Mouse (Mus musculus) liver, embryonic 11.5 days (tissue): ENCODE results near the gene 2310022B05Rik. TPM values are rescaled to one million over a fixed set of nuclear protein-coding genes. Genes with fewer than 3 reads are reported as not detected.

Experiments
- ATAC-seq: fragments of 200-750 bp; cut with Nextera tagmentation; replicated peaks from 2 replicates; pipeline ENCODE4 v1.8.0; 2017; ENCODE audit warnings: moderate number of reproducible peaks, mild to moderate bottlenecking, moderate TSS enrichment, moderate library complexity; ENCODE audit not compliant: low FRiP score
- DNase-seq: peaks from one replicate; pipeline ENCODE4 v3.0.0-alpha.2; 2017; ENCODE audit warnings: low spot score
- H3K27ac ChIP-seq: fragments of 300-500 bp; sonication (generic); 2 replicates; pipeline ENCODE4 v1.5.1; 2014; ENCODE audit warnings: mild to moderate bottlenecking, low read depth, low read length, control low read depth
- H3K27me3 ChIP-seq: fragments of 300-500 bp; sonication (generic); replicated peaks from 2 replicates; pipeline ENCODE4 v1.6.1; 2014; ENCODE audit warnings: low read length, mixed read lengths; ENCODE audit not compliant: control insufficient read depth, insufficient read depth
- H3K36me3 ChIP-seq: fragments of 300-500 bp; sonication (generic); 2 replicates; pipeline ENCODE4 v1.6.1; 2014; ENCODE audit warnings: mild to moderate bottlenecking, low read length, moderate library complexity, mixed read lengths; ENCODE audit not compliant: control insufficient read depth, insufficient read depth
- H3K4me1 ChIP-seq: fragments of 300-500 bp; sonication (generic); replicated peaks from 2 replicates; pipeline ENCODE4 v1.6.1; 2014; ENCODE audit warnings: low read length, mixed read lengths; ENCODE audit not compliant: control insufficient read depth, insufficient read depth
- H3K4me2 ChIP-seq: fragments of 300-500 bp; sonication (generic); 2 replicates; pipeline ENCODE4 v1.6.1; 2014; ENCODE audit warnings: mild to moderate bottlenecking, control low read depth, moderate library complexity
- H3K4me3 ChIP-seq: fragments of 300-500 bp; sonication (generic); 2 replicates; pipeline ENCODE4 v1.5.1; 2014; ENCODE audit warnings: low read depth, low read length, control low read depth
- H3K9ac ChIP-seq: fragments of 300-500 bp; sonication (generic); 2 replicates; pipeline ENCODE4 v1.6.1; 2014; ENCODE audit warnings: low read depth, low read length, control low read depth
- H3K9me3 ChIP-seq: fragments of 300-500 bp; sonication (generic); 2 replicates; pipeline ENCODE4 v1.6.1; 2016; ENCODE audit warnings: low read length, inconsistent platforms, mixed read lengths; ENCODE audit not compliant: control insufficient read depth
- WGBS: fragments of 180-500 bp; shearing (Covaris S2); extraction: QIAGEN DNeasy Blood & Tissue Kit; methylation state at CpG from one replicate; pipeline ENCODE4 v1.1.7; 2014; 5-methylcytosine and 5-hydroxymethylcytosine counted together
- polyA plus RNA-seq: library from polyadenylated mRNA; unstranded; fragments of >200 nt; fragmentation: Nextera tagmentation; extraction: Ambion mirVana; gene quantifications from 2 replicates; pipeline ENCODE4 v1.2.1, GENCODE M21; 2014

Gene 2310022B05Rik
- polyA plus RNA-seq, 1 experiment from 2014 or later = 17.5 TPM

GRCm38 (mm10) chr8:124672345-124672744 lies 9.2 kb upstream of the 2310022B05Rik start:
- no peak overlapping the region for H3K4me3 ChIP-seq
- no peak overlapping the region for H3K4me2 ChIP-seq

GRCm38 (mm10) chr8:124668798-124669197 lies 5.6 kb upstream of the 2310022B05Rik start:
- Histone ChIP-seq H3K4me3 (no peak overlapping the region), H3K27me3 (no peaks in the 10 kb centered on the region), H3K9me3 (no peaks in the 10 kb centered on the region), H3K9ac (no peak overlapping the region), H3K27ac (no peak overlapping the region), H3K4me2 (no peak overlapping the region), H3K4me1 (no peaks in the 10 kb centered on the region; the same call in 1 of the 2 replicates), H3K36me3 (0 out of 2 replicates have a peak, but pooled peaks cover 3% of the 10 kb centered on the region)
- WGBS = 84% methylated on average over 3 of the region's 3 CpGs
- ATAC-seq (no peak), DNase-seq (no peak)

More at GRCm38 (mm10) chr8:124672345-124672744, 9.2 kb upstream of the 2310022B05Rik start:
- DNase-seq (no peak), ATAC-seq (no peak)
- no peak overlapping the region for H3K27ac ChIP-seq
- H3K27me3 ChIP-seq = no peaks in the 10 kb centered on the region
- 92% methylated on average over 2 of the region's 2 CpGs for WGBS
- peaks cover 5% of the 10 kb centered on the region; the same call in 1 of the 2 replicates for H3K36me3 ChIP-seq
- no peak overlapping the region for H3K9ac ChIP-seq
- H3K9me3 ChIP-seq = no peaks in the 10 kb centered on the region
- no peaks in the 10 kb centered on the region for H3K4me1 ChIP-seq

GRCm38 (mm10) chr8:124664414-124664813 lies 1.2 kb upstream of the 2310022B05Rik start:
- Histone ChIP-seq H3K4me1 (peaks cover 23% of the 10 kb centered on the region), H3K9ac (no peak overlapping the region), H3K27me3 (no peaks in the 10 kb centered on the region), H3K4me3 (no peak overlapping the region), H3K4me2 (no peak overlapping the region), H3K27ac (no peak overlapping the region), H3K9me3 (no peaks in the 10 kb centered on the region), H3K36me3 (no peaks in the 10 kb centered on the region)
- WGBS = 74% methylated on average over 3 of the region's 3 CpGs
- DNase-seq (no peak), ATAC-seq (no peak)

- ATAC-seq = no peak
- no peaks in the 10 kb centered on the region for H3K27me3 ChIP-seq
- WGBS = 70% methylated on average over 4 of the region's 4 CpGs
- H3K4me2 ChIP-seq = peak overlapping the region; percentile 74
- peak overlapping the region; percentile 80; the same call in 1 of the 2 replicates for H3K9ac ChIP-seq
- H3K4me3 ChIP-seq = peak overlapping the region; percentile 81; the same call in 1 of the 2 replicates
- DNase-seq = no peak
- H3K27ac ChIP-seq = peak overlapping the region; percentile 39; the same call in 1 of the 2 replicates
- H3K9me3 ChIP-seq = no peaks in the 10 kb centered on the region
- no peaks in the 10 kb centered on the region for H3K36me3 ChIP-seq
- H3K4me1 ChIP-seq = peaks cover 26% of the 10 kb centered on the region
Measured at GRCm38 (mm10) chr8:124663874-124664230, 683 bp upstream of the 2310022B05Rik start.

- peak; percentile 33 for ATAC-seq
Measured at GRCm38 (mm10) chr8:124662446-124663111, 590 bp downstream of the 2310022B05Rik start.

GRCm38 (mm10) chr8:124661781-124662180 lies 1.4 kb downstream of the 2310022B05Rik start:
- Histone ChIP-seq H3K4me3 (peak overlapping the region; percentile 81), H3K4me2 (peak overlapping the region; percentile 74), H3K36me3 (no peaks in the 10 kb centered on the region), H3K27ac (no peak overlapping the region), H3K9ac (peak overlapping the region; percentile 0; the same call in 1 of the 2 replicates), H3K9me3 (no peaks in the 10 kb centered on the region), H3K4me1 (peaks cover 41% of the 10 kb centered on the region), H3K27me3 (no peaks in the 10 kb centered on the region)
- ATAC-seq (no peak), DNase-seq (no peak)
- 49% methylated on average over 9 of the region's 9 CpGs for WGBS

More at GRCm38 (mm10) chr8:124662446-124663111, 590 bp downstream of the 2310022B05Rik start:
- WGBS = under 1% methylated on average over 49 of the region's 49 CpGs
- DNase-seq = peak; percentile 39
- Histone ChIP-seq H3K4me1 (peaks cover 37% of the 10 kb centered on the region), H3K4me3 (peak overlapping the region; percentile 81), H3K9me3 (no peaks in the 10 kb centered on the region), H3K27me3 (no peaks in the 10 kb centered on the region), H3K27ac (peak overlapping the region; percentile 65; the same call in 1 of the 2 replicates), H3K36me3 (no peaks in the 10 kb centered on the region), H3K4me2 (peak overlapping the region; percentile 74), H3K9ac (peak overlapping the region; percentile 80)

GRCm38 (mm10) chr8:124658415-124658814 lies 4.8 kb downstream of the 2310022B05Rik start:
- DNase-seq = no peak
- Histone ChIP-seq H3K9me3 (no peaks in the 10 kb centered on the region), H3K27me3 (no peaks in the 10 kb centered on the region), H3K4me3 (no peak overlapping the region), H3K4me1 (peaks cover 53% of the 10 kb centered on the region), H3K9ac (peak overlapping the region; percentile 23; the same call in 1 of the 2 replicates), H3K4me2 (peak overlapping the region; percentile 53), H3K36me3 (no peaks in the 10 kb centered on the region; the same call in 1 of the 2 replicates), H3K27ac (peak overlapping the region; percentile 60)
- 38% methylated on average over 2 of the region's 2 CpGs for WGBS
- peak; percentile 74 for ATAC-seq

GRCm38 (mm10) chr8:124657961-124658360 lies 5.2 kb downstream of the 2310022B05Rik start:
- peak overlapping the region; percentile 60 for H3K27ac ChIP-seq
- H3K4me2 ChIP-seq = peak overlapping the region; percentile 53
- no peak overlapping the region for H3K4me3 ChIP-seq
- WGBS = 68% methylated on average over 7 of the region's 7 CpGs
- peaks cover 54% of the 10 kb centered on the region for H3K4me1 ChIP-seq
- no peaks in the 10 kb centered on the region for H3K27me3 ChIP-seq
- H3K9me3 ChIP-seq = no peaks in the 10 kb centered on the region
- DNase-seq (no peak), ATAC-seq (peak; percentile 87)
- no peaks in the 10 kb centered on the region; the same call in 1 of the 2 replicates for H3K36me3 ChIP-seq
- H3K9ac ChIP-seq = peak overlapping the region; percentile 23; the same call in 1 of the 2 replicates
